Mouse (Mus musculus): ENCODE data around the gene Abo.
"Not testable (repeated sequence)": the region's sequence is repeated elsewhere in the genome, so short reads cannot be mapped to it uniquely, and the experiment has no call there.

Abo gene

GRCm38 (mm10) chr2:26864879-26865278 is at the start of gene Abo:
TSS of gene Abo (minus strand) at chr2:26864979.
- in situ Hi-C loops (cut with MboI; ENCODE audit: low sequenced_read_pairs), result no loop called here

GRCm38 (mm10) chr2:26914148-26914941 is 49.6 kb upstream of the Abo start:
- in situ Hi-C loops (cut with MboI; ENCODE audit: low sequenced_read_pairs), result no loop called here

GRCm38 (mm10) chr2:26913416-26914147 is 48.8 kb upstream of the Abo start:
- in situ Hi-C loops (cut with MboI; ENCODE audit: low sequenced_read_pairs), result no loop called here

- in situ Hi-C loops (cut with MboI; ENCODE audit: low sequenced_read_pairs), result no loop called here
Observed at GRCm38 (mm10) chr2:26912253-26912770, 47.5 kb upstream of the Abo start.

- in situ Hi-C loops (cut with MboI; ENCODE audit: low sequenced_read_pairs), result no loop called here
Observed at GRCm38 (mm10) chr2:26910994-26911765, 46.4 kb upstream of the Abo start.

- in situ Hi-C loops (cut with MboI; ENCODE audit: low sequenced_read_pairs), result no loop called here
Observed at GRCm38 (mm10) chr2:26910124-26910993, 45.6 kb upstream of the Abo start, which contains the start of the genes Med22 and Rpl7a. TSS of gene Med22 (minus strand) at chr2:26910677. TSS of gene Rpl7a (plus strand) at chr2:26910764.

- in situ Hi-C loops (cut with MboI; ENCODE audit: low sequenced_read_pairs), result no loop called here
Observed at GRCm38 (mm10) chr2:26909387-26909784, 44.6 kb upstream of the Abo start.

GRCm38 (mm10) chr2:26908710-26909386 is 44.1 kb upstream of the Abo start:
- in situ Hi-C loops (cut with MboI; ENCODE audit: low sequenced_read_pairs), result no loop called here

GRCm38 (mm10) chr2:26907109-26907508 is 42.3 kb upstream of the Abo start:
- in situ Hi-C loops (cut with MboI; ENCODE audit: low sequenced_read_pairs), result no loop called here

- in situ Hi-C loops (cut with MboI; ENCODE audit: low sequenced_read_pairs), result no loop called here
Observed at GRCm38 (mm10) chr2:26906431-26906830, 41.7 kb upstream of the Abo start.

- in situ Hi-C loops (cut with MboI; ENCODE audit: low sequenced_read_pairs), result no loop called here
Observed at GRCm38 (mm10) chr2:26905936-26906335, 41.2 kb upstream of the Abo start.

- in situ Hi-C loops (cut with MboI; ENCODE audit: low sequenced_read_pairs), result no loop called here
Observed at GRCm38 (mm10) chr2:26903311-26903710, 38.5 kb upstream of the Abo start.

GRCm38 (mm10) chr2:26902467-26903220 is 37.9 kb upstream of the Abo start, which contains the start of gene Surf6:
TSS of gene Surf6 (minus strand) at chr2:26902879.
- in situ Hi-C loops (cut with MboI; ENCODE audit: low sequenced_read_pairs), result no loop called here

- in situ Hi-C loops (cut with MboI; ENCODE audit: low sequenced_read_pairs), result no loop called here
Observed at GRCm38 (mm10) chr2:26901834-26902400, 37.1 kb upstream of the Abo start.

GRCm38 (mm10) chr2:26900731-26901130 is 36.0 kb upstream of the Abo start:
- in situ Hi-C loops (cut with MboI; ENCODE audit: low sequenced_read_pairs), result no loop called here

GRCm38 (mm10) chr2:26895898-26896297 is 31.1 kb upstream of the Abo start:
- in situ Hi-C loops (cut with MboI; ENCODE audit: low sequenced_read_pairs), result no loop called here

- in situ Hi-C loops (cut with MboI; ENCODE audit: low sequenced_read_pairs), result not testable (repeated sequence)
Observed at GRCm38 (mm10) chr2:26886170-26886569, 21.4 kb upstream of the Abo start.

GRCm38 (mm10) chr2:26885541-26885940 is 20.8 kb upstream of the Abo start:
- in situ Hi-C loops (cut with MboI; ENCODE audit: low sequenced_read_pairs), result not testable (repeated sequence)

Measured in CH12F3 (cell line).